Mouse (Mus musculus) liver (tissue): ENCODE measurements at regions not wholly inside any gene's neighbourhood (a gene's known extent, or its start where the extent isn't known, plus 50 kb on each side); places are given as distances from the start of the nearest gene placed in this dataset.

Experiments used
- DNase-seq: peaks from one replicate; pipeline ENCODE4 v3.0.0-alpha.2; 2020; ENCODE audit warnings: mixed read lengths

DNA sequence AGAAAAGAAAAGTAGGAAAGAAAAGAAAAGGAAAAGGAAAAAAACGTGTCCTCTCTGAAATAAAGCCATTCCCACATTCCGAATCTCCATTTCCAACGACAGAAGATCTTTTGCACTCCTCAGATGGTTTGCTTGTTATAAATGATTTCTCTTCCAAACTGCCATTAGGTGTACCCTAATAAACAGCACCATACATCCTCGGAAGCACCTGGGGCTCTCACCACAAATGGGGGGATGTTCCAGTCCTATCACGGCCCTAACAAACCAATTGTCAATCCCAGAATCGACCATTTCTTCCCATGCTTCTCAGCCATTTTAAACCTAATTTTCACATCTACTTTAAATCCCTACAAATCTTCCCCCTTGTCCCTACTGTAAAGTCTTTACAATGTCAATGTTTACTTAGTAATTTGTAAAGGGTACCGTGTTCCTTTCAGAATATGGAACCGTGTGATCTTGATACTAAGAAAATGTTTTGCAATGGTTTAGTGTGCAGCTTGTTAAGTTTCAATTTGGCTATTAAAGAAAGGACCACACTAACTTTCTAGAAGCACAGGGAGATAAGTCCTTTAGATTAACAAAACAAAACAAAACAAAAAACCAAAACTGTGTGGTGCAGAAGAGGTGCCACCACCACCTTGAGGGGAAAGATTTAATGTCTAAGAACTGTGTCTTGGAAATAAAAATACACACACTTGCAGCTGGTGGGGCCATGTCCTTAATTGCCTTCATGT, 66.6 kb upstream of the Chd2 start:
- DNase-seq = no peak

DNA sequence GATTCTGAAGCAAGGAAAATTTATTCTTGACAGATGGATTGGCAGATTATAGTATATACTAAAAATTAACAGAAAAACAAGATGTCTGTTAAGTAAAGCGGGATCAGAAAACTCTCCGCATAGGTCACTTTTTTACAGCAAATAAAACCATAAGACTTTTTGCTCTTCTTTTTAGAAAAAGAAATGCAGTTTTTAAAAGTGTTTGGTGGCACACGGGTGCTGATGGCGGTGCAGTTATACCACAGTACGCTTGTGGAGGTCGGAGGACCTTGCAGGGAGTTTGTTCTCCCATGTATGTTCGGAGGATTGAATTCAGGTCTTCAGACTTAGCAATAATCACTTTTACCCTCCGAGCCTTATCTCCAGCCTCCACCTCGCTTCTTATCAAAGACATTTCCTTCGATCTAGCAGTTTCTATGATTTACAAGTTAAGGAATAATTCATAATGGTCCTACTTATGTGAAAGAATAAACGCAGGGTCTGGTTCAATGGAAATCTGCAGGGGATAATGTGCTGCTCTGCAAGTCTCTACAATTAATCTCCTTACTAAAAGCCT, 65.9 kb upstream of the Chd2 start:
- peak; percentile 27 for DNase-seq

DNA sequence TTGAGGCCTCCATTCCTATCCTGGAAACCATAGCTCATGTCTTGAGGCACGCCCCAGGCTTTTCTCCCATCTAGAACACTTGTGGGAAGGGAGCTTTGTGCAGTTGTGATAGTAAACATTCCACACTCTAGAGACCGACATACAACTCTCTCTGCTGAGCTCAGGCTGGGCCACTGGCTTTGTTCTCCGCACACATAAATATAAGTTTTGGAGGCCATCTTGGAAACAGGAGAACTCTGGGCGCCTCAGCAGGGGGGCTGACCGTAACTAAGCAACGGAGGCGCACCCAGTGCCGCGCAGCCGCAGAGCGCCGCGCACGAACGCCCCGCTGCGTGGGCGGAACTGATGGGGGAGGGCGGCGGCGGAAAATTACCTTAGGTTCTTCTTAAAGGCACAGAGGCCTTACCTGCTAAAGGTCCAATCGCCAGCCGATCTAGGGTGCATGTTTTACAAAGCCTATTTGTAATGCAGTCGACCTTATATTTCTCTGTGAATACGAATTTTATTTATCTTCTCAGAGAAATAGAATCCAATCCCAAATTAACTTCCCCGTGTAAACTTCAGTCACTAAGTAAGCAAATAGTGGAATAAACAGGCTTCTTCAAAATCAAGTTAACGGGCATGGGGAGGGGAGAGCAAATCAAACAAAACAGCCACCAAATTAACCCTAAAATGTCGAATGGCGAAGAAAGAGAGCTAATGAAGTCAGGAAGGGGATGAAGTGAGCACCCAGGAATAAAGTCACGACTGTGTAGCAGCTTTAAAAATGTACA, 65.2 kb upstream of the Chd2 start:
- peak; percentile 94 for DNase-seq

DNA sequence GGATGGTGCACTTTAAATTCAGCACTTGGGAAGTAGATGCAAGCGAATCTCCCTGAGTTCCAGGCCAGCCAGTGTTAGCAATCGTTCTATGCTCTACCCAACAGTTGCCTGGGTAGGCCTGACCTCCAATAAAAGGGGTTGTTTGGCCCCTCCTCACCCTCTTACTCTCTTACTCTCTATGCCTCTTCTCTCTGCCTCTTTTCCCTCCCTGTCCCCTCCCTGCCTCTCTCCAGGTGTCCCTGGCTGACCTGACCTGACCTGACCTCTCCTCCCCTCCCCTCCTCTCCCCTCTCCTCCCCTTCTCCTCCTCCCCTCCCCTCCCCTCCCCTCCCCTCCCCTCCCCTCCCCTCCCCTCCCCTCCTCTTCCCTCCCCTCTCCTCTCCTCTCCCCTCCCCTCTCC, 63.0 kb upstream of the Chd2 start:
- DNase-seq = no peak

DNA sequence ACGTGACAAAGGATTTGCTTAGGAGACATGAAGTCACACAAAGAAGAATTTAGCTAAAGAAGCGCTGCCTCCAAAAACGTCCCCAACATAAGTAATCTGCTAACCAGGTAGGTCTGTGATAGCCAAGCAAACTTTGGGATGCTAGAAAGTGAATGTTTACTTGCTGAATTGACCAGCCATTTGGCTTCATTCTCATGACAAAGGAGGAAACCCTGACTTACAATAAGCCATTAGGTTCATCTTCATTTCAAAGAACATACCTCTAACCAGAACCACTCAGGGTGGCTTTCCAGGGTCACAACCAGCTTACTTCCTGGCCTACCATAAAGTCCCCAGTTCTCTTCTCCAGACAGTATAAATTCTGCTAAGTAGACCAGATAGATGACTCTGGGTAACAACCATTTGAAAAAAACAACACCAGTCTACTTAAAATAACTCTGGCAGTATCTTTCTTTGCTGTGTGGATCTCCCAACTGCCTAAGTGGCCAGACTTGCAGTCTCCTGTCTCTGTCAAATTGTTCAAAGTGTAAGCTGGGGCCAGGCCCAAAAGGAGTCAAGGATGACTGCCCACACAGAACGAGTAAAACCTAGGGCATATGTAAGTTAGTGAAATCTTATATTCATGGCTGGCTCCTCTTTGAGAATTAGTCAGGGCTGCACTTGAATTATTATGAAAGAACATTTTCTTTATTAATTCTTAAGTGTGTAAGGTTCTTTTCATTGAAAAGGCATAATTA, 61.4 kb upstream of the Chd2 start:
- no peak for DNase-seq

DNA sequence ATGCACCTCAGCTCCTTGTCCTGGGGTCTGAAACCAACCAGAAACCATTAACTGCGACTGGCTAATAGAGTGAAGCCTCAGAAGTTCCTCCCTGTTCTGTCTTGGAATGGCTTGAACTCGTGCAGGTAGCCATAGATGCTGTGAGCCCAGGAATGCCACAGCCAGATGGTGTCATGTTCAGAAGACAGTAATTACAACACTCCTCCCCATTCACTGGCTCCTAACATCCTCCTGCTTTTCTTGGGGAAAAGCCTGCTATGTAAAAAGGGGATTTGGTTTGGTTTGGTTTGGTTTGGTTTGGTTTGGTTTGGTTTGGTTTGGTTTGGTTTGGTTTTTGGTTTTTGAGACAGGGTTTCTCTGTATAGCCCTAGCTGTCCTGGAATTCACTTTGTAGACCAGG, 59.7 kb upstream of the Chd2 start:
- DNase-seq = no peak

DNA sequence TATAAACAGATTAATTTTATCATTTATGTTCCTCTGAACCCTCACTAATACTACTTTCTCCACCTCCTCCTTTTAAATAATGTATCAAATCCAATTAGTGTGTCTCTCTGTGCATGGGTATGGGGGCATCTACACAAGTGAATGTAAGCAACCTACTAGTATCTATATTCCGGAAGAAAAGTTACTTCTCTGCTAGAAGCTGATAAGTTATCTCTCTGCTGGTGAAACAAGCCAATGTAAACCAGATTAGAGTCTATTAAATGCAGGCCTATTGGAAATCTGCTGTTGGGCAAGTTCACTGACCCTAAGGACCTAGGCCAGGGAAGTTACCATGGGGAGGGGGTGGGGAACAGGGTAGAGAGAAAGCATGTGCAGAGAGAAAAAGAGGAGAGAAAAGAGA, 59.1 kb upstream of the Chd2 start:
- DNase-seq = no peak

DNA sequence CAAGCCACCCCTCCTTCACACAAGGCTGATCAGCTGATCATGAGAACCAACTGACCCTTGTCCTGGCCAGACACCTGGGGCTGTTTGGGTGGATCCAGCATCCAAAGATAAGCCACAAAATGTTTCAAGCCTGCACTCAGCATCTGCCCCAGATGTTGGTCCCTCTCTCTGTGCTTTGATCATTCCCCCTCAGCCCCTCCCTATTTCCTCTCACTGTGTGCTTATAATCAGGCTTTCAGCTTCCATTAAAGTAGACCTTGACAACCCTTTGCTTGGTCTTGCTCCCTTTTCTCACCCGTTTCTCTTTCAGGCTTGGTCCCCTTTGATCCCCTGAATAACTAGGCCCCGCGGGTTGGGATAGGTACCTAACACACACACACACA, 58.4 kb upstream of the Chd2 start:
- DNase-seq = peak; percentile 27

DNA sequence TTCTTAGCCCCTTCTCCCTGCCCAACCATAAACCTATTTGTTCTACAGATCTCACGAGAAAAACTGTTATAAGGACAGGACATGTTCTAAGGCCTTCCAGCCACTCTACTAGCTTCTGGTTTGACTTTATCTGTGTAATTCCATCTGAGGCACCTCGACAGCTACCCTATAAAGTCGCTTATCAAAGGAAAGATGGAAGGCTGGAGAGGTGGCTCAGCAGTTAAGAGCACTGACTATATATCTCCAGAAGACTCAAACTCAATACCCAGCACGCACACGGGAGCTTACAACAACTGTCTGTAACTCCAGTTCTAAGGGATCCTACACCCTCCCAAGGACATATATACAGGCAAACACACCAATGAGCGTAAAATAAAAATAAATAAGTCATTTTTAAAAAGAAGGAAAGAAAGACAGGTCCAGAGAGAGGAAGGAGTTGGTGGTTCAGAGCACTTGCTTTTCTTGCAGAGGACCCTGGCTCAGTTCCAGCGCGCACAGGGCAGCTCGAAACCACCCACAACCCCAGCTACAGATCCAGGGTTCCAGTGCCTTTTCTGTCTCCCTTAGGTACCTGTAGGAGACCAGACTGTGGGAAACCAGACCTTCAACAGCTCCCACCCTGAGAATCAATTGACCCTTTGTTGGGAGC, 57.8 kb upstream of the Chd2 start:
- peak; percentile 27 for DNase-seq

DNA sequence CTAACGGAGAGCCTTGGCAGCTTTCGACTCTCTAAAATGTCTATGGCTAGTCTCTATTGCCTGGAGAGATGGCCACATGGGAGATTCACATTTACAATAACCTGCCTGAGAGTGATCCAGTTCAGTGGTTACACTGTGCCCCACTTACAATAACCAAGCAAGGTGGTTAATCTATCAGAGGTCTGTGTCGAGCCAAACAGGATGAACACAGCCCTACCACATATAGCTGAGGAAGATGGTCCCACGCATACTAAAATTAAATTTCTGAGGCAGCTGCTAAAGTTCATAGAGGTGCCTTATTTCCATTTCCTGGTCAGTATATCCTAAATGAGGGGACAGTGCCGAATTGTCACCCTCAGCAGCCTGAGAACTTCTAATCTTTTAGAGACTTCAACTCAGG, 56.3 kb upstream of the Chd2 start:
- no peak for DNase-seq

DNA sequence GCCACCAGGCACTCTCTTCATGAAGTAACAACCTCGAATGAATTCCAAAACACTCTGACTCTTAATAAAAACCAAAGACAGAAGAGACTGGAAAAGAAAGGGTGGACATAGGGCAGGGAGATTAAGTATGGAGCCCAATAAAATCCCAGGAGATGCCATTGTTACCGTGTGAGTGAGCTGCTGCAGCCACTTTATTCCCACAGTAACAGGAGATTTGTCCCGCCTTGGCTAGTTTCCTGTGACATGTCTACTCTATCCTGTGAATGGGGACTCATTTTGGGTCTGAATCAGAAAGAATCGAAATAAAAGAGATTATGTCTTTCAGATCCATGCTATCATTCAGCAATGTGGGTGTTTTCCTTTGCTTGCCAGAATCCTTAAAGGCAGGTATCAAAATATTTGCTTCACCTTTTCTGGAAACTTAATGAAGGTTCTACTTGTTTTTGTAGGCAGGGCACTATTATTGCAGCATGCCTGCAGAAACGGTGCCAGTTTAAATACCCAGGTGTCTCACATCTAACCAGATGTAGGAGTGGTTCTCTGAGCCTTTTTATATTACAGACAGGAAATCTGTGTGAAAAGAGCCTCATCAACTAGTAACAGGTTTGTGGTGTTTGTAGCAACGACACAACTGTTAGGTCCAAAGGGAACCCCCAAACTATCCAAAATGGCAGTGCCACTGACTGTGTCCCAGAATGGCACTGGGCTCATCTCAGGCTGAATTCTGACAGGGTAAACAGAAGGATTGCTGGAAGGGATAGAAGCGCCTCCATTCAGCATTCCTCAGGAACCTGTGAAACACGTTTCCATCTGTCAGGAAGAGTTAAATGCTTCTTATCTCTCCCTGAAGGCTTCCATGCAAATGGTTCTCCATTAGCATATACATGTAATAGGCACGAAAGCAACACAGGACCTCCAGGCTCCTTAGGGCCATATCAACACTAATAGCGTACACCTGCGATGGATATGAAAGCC, 55.5 kb upstream of the Chd2 start:
- no peak for DNase-seq

DNA sequence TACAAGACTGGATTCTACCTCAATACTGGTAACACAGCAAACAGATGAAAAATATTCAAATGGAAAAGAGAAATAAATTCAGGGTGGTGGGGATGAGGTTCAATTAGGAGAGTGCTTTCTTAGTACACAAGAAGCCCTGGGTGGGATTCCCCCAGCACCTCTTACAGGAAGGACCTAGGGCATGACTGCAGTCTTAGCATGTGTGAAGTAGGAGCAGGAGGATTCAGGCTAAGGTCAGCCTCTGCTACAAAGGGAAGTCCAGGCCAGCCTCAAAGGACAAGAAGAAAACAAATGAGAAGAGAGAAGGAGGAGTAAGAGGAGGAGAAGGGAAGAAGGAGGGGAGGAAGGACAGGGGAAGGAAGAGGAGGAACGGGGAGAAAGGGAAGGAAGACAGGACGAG, 54.8 kb upstream of the Chd2 start:
- no peak for DNase-seq

DNA sequence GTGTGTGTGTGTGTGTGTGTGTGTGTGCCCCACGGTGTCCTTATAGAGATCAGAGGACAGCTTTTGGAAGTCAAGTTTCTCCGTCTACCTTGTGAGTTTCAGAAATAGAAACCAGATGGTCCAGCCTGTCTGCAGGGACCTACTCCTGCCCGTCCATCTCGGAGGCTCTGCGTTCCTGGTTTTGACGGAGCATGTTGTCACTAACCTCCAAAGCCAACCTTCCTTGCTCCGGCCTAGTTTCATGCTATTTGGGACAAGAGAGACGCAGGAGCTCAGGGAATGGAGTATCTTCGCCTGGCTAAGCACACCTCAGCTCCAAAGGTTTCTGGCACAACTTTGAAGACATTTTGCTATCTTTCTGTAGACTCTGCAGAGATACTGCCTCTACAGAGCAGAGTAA, 54.2 kb upstream of the Chd2 start:
- DNase-seq = peak; percentile 29

DNA sequence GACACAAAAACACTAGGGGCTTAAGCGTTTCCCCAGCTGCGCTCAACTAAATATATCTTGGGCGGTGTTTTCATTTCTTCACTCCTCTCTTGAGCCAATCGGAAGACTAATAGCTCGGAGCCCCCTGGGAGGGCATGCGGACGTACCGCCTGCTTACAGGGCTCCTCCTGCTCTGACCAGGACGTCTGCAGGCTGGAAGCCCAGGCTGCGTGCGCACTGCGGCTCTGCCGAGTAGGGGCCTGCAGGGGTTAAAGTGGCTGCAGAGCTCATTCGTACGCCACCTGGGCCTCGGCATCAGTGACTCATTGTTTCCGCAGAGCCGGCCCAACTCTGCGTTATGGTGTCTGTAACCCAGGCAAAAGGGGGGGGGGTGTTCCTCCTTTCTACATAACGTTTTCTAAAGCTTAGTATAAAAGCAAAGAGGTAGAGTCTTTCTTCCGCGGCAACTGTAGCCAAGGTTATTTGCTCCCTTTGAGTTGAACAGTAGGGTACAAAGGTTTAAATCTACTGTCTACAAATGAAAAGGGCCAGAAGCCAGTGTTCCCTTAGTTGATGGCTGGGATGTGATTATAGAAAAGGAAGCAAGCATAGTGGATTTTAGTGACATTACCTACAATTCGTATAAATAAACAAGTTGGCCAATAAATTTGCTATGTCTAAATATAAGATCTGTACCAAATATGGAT, 53.7 kb upstream of the Chd2 start:
- peak; percentile 93 for DNase-seq

DNA sequence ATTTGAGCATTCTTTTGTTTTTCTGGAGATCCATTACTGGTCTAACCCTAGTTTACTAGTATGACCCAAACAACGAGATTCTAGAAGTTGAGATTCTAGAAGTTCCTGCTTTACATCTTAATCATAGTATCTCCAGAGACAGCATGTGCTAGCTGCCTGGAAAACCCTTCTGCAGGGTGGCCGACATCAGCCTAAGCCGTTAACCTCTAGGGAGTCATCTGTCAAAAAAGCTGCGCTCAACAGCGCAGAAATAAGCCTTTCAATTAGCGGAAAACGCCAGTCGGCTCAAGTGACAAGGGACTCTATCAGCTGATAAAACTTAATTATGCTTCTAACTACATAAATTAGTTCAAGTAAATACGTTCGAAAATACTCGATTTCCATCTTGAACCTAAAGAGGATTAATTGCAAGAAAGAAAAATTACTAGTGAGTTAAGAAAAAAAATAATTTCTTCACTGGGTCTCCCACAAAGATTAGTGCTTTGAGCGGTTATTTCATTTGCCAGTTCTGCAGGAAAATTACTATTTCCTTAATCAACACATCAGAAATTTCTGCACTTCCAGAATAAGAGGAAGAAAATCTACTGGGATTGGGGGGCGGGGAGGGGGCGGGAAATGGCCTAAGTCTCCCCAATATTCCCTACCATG, 53.0 kb upstream of the Chd2 start:
- DNase-seq = peak; percentile 54

DNA sequence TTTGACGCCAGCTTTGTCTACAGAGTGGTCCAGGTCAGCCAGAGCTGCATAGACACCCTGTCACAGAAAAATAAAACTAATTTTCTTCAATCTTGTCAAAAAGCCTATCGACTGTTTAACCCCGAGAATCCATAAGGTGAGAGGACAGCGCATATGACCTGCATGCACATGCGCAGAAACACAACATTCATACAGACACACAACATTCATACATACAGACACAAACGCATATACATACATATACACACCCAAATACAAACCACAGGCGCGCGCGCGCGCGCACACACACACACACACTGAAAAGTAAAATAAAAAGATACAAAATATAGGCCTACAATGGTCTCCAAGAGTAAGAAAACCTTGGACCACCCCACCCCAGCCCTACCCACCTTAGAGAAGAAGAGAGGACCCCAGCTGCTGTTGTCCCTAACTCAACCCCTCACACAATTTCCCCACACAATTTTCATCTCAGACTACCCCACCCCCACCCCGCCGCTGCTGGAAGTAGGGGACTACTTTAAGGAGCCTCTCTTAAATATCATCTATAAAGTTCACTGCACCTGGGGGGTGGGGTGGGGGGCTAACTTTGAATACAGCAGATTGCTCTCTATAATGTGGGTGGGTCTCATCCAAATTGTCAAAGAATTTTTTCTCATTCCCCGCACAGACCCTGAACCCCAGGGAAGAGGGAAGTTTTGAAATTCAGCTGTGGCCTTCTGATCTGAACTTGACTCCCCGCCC, 52.2 kb upstream of the Chd2 start:
- no peak for DNase-seq

DNA sequence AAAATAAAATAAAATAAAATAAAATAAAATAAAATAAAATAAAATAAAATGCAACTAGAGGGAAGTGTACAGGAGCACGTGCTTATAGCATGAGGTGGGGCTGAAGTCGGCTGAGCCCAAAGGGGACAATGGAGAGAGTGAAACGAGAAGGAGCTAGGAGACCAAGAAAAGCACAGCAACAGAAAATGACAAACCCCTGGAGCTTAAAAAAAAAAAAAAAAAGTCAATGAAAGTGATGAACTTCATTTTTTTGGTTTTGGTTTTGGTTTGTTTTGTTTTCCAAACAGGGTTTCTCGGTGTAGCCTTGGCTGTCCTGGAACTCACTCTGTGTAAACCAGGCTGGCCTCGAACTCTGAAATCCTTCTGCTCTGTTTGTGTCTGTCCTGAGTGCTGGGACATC, 51.2 kb upstream of the Chd2 start:
- no peak for DNase-seq
